Mouse (Mus musculus): ENCODE data around the gene Fam241b. TPM values are rescaled to one million over a fixed set of nuclear protein-coding genes. Genes with fewer than 3 reads are reported as not detected.

The Fam241b gene
- polyA plus RNA-seq (2017; shearing (Covaris generic)), result 1.9 TPM

GRCm38 (mm10) chr10:62143820-62144219 is at the start of gene Fam241b:
Gene Fam241b, minus strand, starts transcription at chr10:62143920.

DNA sequence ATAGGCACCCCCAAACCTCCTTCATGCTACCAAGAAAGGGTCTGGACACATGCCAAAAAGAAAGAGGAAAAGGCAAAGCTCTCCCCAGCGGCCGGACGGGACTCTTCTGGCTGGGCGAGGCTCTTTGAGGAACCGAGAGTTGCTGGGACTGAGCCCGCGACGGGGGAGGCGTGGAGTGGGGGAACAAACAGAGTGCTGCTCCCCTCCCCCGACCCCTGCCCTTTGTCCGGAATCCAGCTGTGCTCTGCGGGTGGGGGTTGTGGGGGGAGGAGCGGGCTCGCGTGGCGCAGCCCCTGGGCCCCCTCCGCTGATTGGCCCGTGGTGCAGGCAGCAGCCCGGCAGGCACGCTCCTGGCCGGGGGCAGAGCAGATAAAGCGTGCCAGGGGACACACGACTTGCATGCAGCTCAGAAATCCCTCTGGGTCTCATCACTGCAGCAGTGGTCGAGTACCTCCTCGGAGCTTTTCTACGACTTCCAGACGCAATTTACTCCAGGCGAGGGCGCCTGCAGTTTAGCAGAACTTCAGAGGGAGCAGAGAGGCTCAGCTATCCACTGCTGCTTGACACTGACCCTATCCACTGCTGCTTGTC is 10.9 kb downstream of the Fam241b start, which contains the start of gene Neurog3:
Neurog3 (plus strand) TSS at position 400 of the 591 bp plus-strand sequence.

Other genes with a start within 250 kb of the Fam241b start
- gene Col13a1, start 164.8 kb downstream of the Fam241b start, polyA plus RNA-seq (2017; shearing (Covaris generic)), result 0.54 TPM
- gene Neurog3, start 10.8 kb downstream of the Fam241b start, polyA plus RNA-seq (2017; shearing (Covaris generic)), result 0.41 TPM
- gene Tspan15, start 87.3 kb upstream of the Fam241b start, polyA plus RNA-seq (2017; shearing (Covaris generic)), result 0.72 TPM
- gene Tacr2, start 108.5 kb upstream of the Fam241b start, polyA plus RNA-seq (2017; shearing (Covaris generic)), result 0.22 TPM
- 80.3 TPM for gene Hk1, start 236.0 kb upstream of the Fam241b start, polyA plus RNA-seq (2017; shearing (Covaris generic))